Mouse (Mus musculus): ENCODE measurements around the gene Erp44. TPM values are rescaled to one million over a fixed set of nuclear protein-coding genes. Genes with fewer than 3 reads are reported as not detected.

The Erp44 gene
- total and polyA plus RNA-seq, 3 experiments: 59.2 to 203 (median 99.7) TPM

DNA sequence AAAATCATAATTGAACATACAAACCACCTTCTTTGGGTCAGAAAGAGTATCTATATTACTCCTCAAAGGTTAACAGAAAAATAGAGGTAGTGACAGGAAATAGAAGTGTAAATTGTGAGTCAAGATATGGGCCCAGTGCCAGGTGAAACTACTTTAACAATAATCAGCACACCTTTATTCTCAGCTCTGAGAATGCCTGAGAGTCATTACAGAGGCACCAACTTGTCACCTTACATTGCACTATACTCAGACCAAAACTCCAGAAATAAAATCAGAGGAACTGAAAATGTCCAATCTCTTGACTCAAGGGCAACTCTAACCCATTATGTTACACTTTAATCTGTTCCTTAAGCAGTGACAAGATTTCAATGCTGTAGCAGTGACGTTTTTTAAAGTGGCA lies 11.2 kb downstream of the Erp44 start:
- Histone ChIP-seq H3K9ac (ENCODE audit: insufficient read depth, low read depth) (no peak overlapping the region), H3K27ac (ENCODE audit: insufficient read depth, low read depth) (no peak overlapping the region), H3K9me3 (replicated peaks; ENCODE audit: low read length) (no peaks in the 10 kb centered on the region), H3K79me2 (replicated peaks; ENCODE audit: control insufficient read depth, extremely low read depth, insufficient read depth, poor library complexity, severe bottlenecking) (peaks cover 57% of the 10 kb centered on the region), H3K4me1 (ENCODE audit: control insufficient read depth in 1 of 2, insufficient read depth in 2 of 2) (peaks cover 14 to 91% of the 10 kb centered on the region in 2 experiments), H3K36me3 (replicated peaks in 1 of 2; ENCODE audit: control insufficient read depth in 1 of 2, insufficient read depth in 1 of 2, low read length in 1 of 2) (peaks cover 0 to 8% of the 10 kb centered on the region in 2 experiments), H3K27me3 (replicated peaks) (no peaks in the 10 kb centered on the region), H3K4me2 (ENCODE audit: insufficient read depth, low read depth, poor library complexity, severe bottlenecking) (peak overlapping the region; percentile 71), H3K4me3 (replicated peaks in 1 of 3; ENCODE audit: low read depth in 2 of 3, low read length in 2 of 3, poor library complexity in 1 of 3) (no peak overlapping the region)
- no peak for DNase-seq (ENCODE audit: extremely low read depth)
- peak; percentile 89 for TF ChIP-seq EP300 (IDR thresholded peaks at IDR 0.05; ENCODE audit: low read length)
- no peak for TF ChIP-seq RAD21 (IDR thresholded peaks at IDR 0.05; ENCODE audit: low read depth, low read length)
- TF ChIP-seq POLR2AphosphoS2 (IDR thresholded peaks at IDR 0.05; ENCODE audit: low read depth, low read length): no peak
- no peak for TF ChIP-seq MYC (IDR thresholded peaks at IDR 0.05; ENCODE audit: low read depth, low read length)
- no peak for TF ChIP-seq MAZ (IDR thresholded peaks at IDR 0.05; ENCODE audit: low read depth, low read length)
- peak; percentile 59 for TF ChIP-seq BHLHE40 (IDR thresholded peaks at IDR 0.05; ENCODE audit: low read depth, low read length)
- no peak for TF ChIP-seq ELF1 (IDR thresholded peaks at IDR 0.05; ENCODE audit: low read depth, low read length)
- no peak; the same call in 1 of the 2 replicates for TF ChIP-seq RCOR1 (conservative IDR thresholded peaks at IDR 0.05; ENCODE audit: low read depth, low read length)
- TF ChIP-seq JUN (IDR thresholded peaks at IDR 0.05; ENCODE audit: insufficient read depth, low read depth, low read length): peak; percentile 55; the same call in 1 of the 2 replicates
- TF ChIP-seq CHD1 (IDR thresholded peaks at IDR 0.05; ENCODE audit: low read depth, low read length): no peak
- TF ChIP-seq CHD2 (IDR thresholded peaks at IDR 0.05; ENCODE audit: low read length): 0 out of 2 replicates have a peak, but pooled peaks have one; percentile 33
- no peak for TF ChIP-seq NELFE (IDR thresholded peaks at IDR 0.05; ENCODE audit: low read depth, low read length)
- TF ChIP-seq IRF4 (IDR thresholded peaks at IDR 0.05; ENCODE audit: low read depth, low read length): peak; percentile 93
- TF ChIP-seq MXI1 (IDR thresholded peaks at IDR 0.05; ENCODE audit: low read depth, low read length): no peak
- TF ChIP-seq CTCF (conservative IDR thresholded peaks at IDR 0.05 in 1 of 2, IDR thresholded peaks at IDR 0.05 in 1 of 2; ENCODE audit: low read depth in 2 of 2, low read length in 2 of 2): no peak
- TF ChIP-seq ZKSCAN1 (IDR thresholded peaks at IDR 0.05; ENCODE audit: borderline replicate concordance, low read depth, low read length): no peak
- no peak for TF ChIP-seq E2F4 (IDR thresholded peaks at IDR 0.05; ENCODE audit: insufficient replicate concordance, low read depth, low read length)
- 0 out of 2 replicates have a peak, but pooled peaks have one; percentile 15 for TF ChIP-seq TCF12 (IDR thresholded peaks at IDR 0.05; ENCODE audit: low read depth, low read length)
- no peak for TF ChIP-seq ZC3H11A (IDR thresholded peaks at IDR 0.05; ENCODE audit: low read depth, low read length)
- peak; percentile 84 for TF ChIP-seq JUND (conservative IDR thresholded peaks at IDR 0.05; ENCODE audit: low read depth, low read length)
- TF ChIP-seq MEF2A (IDR thresholded peaks at IDR 0.05; ENCODE audit: borderline replicate concordance, low read depth, low read length): peak; percentile 96
- TF ChIP-seq KAT2A (IDR thresholded peaks at IDR 0.05; ENCODE audit: insufficient replicate concordance, low read length): no peak
- TF ChIP-seq SIN3A (IDR thresholded peaks at IDR 0.05; ENCODE audit: low read length): 0 out of 2 replicates have a peak, but pooled peaks have one; percentile 2
- no peak for TF ChIP-seq TBP (conservative IDR thresholded peaks at IDR 0.05; ENCODE audit: low read depth, low read length)
- no peak for TF ChIP-seq PAX5 (IDR thresholded peaks at IDR 0.05; ENCODE audit: low read length)
- no peak for TF ChIP-seq GABPA (IDR thresholded peaks at IDR 0.05; ENCODE audit: insufficient replicate concordance, low read depth, low read length)
- no peak for TF ChIP-seq USF2 (conservative IDR thresholded peaks at IDR 0.05; ENCODE audit: low read depth, low read length)
- no peak for TF ChIP-seq HCFC1 (IDR thresholded peaks at IDR 0.05; ENCODE audit: low read depth, low read length)
- TF ChIP-seq ZMIZ1 (IDR thresholded peaks at IDR 0.05; ENCODE audit: low read depth, low read length): no peak
- TF ChIP-seq NRF1 (IDR thresholded peaks at IDR 0.05; ENCODE audit: low read depth, low read length): no peak
- no peak for TF ChIP-seq UBTF (IDR thresholded peaks at IDR 0.05; ENCODE audit: low read depth, low read length)
- TF ChIP-seq ETS1 (conservative IDR thresholded peaks at IDR 0.05; ENCODE audit: low read depth, low read length): peak; percentile 43; the same call in 1 of the 2 replicates
- 0 out of 2 replicates have a peak, but pooled peaks have one; percentile 44 for TF ChIP-seq MAFK (IDR thresholded peaks at IDR 0.05; ENCODE audit: insufficient replicate concordance, low read length)
- no peak for TF ChIP-seq MAX (IDR thresholded peaks at IDR 0.05; ENCODE audit: low read length)
- no peak for TF ChIP-seq ZNF384 (IDR thresholded peaks at IDR 0.05; ENCODE audit: low read depth, low read length)
- TF ChIP-seq SMC3 (IDR thresholded peaks at IDR 0.05; ENCODE audit: low read depth, low read length): no peak
- no peak for TF ChIP-seq POLR2A (IDR thresholded peaks at IDR 0.05; ENCODE audit: low read depth, low read length)
- TF ChIP-seq USF1 (IDR thresholded peaks at IDR 0.05; ENCODE audit: low read depth, low read length): no peak
- dilution Hi-C loops (cut with MboI; ENCODE audit: extremely low pct_ligation_motif_present, extremely low pct_unique_long_range_greater_than_20kb, low sequenced_read_pairs) (no loop called here), in situ Hi-C loops (cut with MboI; ENCODE audit: low pct_ligation_motif_present, low pct_unique_long_range_greater_than_20kb, low sequenced_read_pairs) (no loop called here)

Data from CH12.LX (cell line).